Mouse (Mus musculus) cerebellum, postnatal 10 days (tissue): Measurements from ENCODE around the gene Ephb1.

ENCODE experiments used
- DNase-seq, 2 experiments: peaks; one replicate each; pipeline ENCODE4 v3.0.0; 2021; ENCODE audit warnings: mixed read lengths in 2 of 2

Gene Ephb1

GRCm38 (mm10) chr9:101877109-101877987 lies 477.1 kb downstream of the Ephb1 start:
- no peak for DNase-seq

GRCm38 (mm10) chr9:101875306-101875705 lies 479.2 kb downstream of the Ephb1 start:
- no peak for DNase-seq
